8 mouse cellular contexts compared by ENCODE assay signal in genomic region chr1:156558024-156558930, GRCm38 (mm10). TPM values are rescaled to one million over a fixed set of nuclear protein-coding genes. Genes with fewer than 3 reads are reported as not detected.
A peak's percentile ranks its signal among the peaks of the same experiment; 100 is the strongest.
DNase-seq lines count a peak whose midpoint lies in the region; ATAC-seq and TF ChIP-seq lines count a peak whose summit lies in the region.

TSS of gene Abl2 (plus strand) at chr1:156558786.

- DNase-seq in CH12.LX (ENCODE audit: extremely low read depth), result peak; percentile 83
- DNase-seq in c-Kit-positive CD71-positive TER-119-negative erythroid progenitor cells, embryonic 14.5 days (ENCODE audit: low read depth), result peak; percentile 72
- peak; percentile 92 for DNase-seq in heart, postnatal 0 days (ENCODE audit: low spot score)
- DNase-seq in large intestine, adult 2 months (ENCODE audit: low read depth, low spot score), result peak; percentile 52
- DNase-seq in liver, postnatal 0 days, result peak; percentile 91
- peak; percentile 95 for DNase-seq in testis, postnatal 10 days (ENCODE audit: low spot score)

- no peak for TF ChIP-seq RAD21 in CH12.LX (IDR thresholded peaks at IDR 0.05; ENCODE audit: low read depth, low read length)

- in situ Hi-C loops in CH12.LX (cut with MboI; ENCODE audit: low pct_ligation_motif_present, low pct_unique_long_range_greater_than_20kb, low sequenced_read_pairs), result no loop called here

- TF ChIP-seq CTCF in CH12.LX (conservative IDR thresholded peaks at IDR 0.05 in 1 of 2, IDR thresholded peaks at IDR 0.05 in 1 of 2; ENCODE audit: low read depth in 2 of 2, low read length in 2 of 2), result no peak
- TF ChIP-seq CTCF in heart, postnatal 0 days (IDR thresholded peaks at IDR 0.05; ENCODE audit: low read depth), result no peak
- no peak for TF ChIP-seq CTCF in liver, postnatal 0 days (IDR thresholded peaks at IDR 0.05; ENCODE audit: low read depth)

- peak within 1 kb of the TSS; percentile 77 to 96 (median 90) for H3K4me3 ChIP-seq in CH12.LX (replicated peaks in 1 of 3; ENCODE audit: low read depth in 2 of 3, low read length in 2 of 3, poor library complexity in 1 of 3)
- peak within 1 kb of the TSS; percentile 95 for H3K4me3 ChIP-seq in forebrain, embryonic 12.5 days (replicated peaks)
- peak within 1 kb of the TSS; percentile 95 for H3K4me3 ChIP-seq in heart, postnatal 0 days (ENCODE audit: low read depth, low read length)
- H3K4me3 ChIP-seq in liver, postnatal 0 days (ENCODE audit: low read depth, low read length), result peak within 1 kb of the TSS; percentile 98
- peak within 1 kb of the TSS; percentile 88 for H3K4me3 ChIP-seq in neural tube, embryonic 14.5 days (ENCODE audit: low read depth, low read length)

- 8% methylated on average over 60 of the region's 60 CpGs for WGBS in forebrain, embryonic 12.5 days
- 10% methylated on average over 55 of the region's 60 CpGs for WGBS in heart, postnatal 0 days
- WGBS in large intestine, adult 2 months, result 10% methylated on average over 59 of the region's 60 CpGs
- 9% methylated on average over 57 of the region's 60 CpGs for WGBS in liver, postnatal 0 days (ENCODE audit: insufficient replicate concordance)
- 11% methylated on average over 46 of the region's 60 CpGs for WGBS in neural tube, embryonic 14.5 days

- peak; percentile 90 for TF ChIP-seq POLR2A in CH12.LX (IDR thresholded peaks at IDR 0.05; ENCODE audit: low read depth, low read length)

- no peaks in the 10 kb centered on the region for H3K9me3 ChIP-seq in CH12.LX (replicated peaks; ENCODE audit: low read length)
- H3K9me3 ChIP-seq in forebrain, embryonic 12.5 days, result no peaks in the 10 kb centered on the region
- no peaks in the 10 kb centered on the region for H3K9me3 ChIP-seq in heart, postnatal 0 days (replicated peaks; ENCODE audit: control insufficient read depth, low read length)
- no peaks in the 10 kb centered on the region for H3K9me3 ChIP-seq in liver, postnatal 0 days (ENCODE audit: low read length)
- no peaks in the 10 kb centered on the region for H3K9me3 ChIP-seq in neural tube, embryonic 14.5 days (ENCODE audit: control insufficient read depth, low read length)

- no peaks in the 10 kb centered on the region for H3K27me3 ChIP-seq in CH12.LX (replicated peaks)
- peaks cover 3% of the 10 kb centered on the region; the same call in 1 of the 2 replicates for H3K27me3 ChIP-seq in forebrain, embryonic 12.5 days
- no peaks in the 10 kb centered on the region for H3K27me3 ChIP-seq in heart, postnatal 0 days (ENCODE audit: control insufficient read depth, insufficient read depth, low read length)
- no peaks in the 10 kb centered on the region for H3K27me3 ChIP-seq in liver, postnatal 0 days (ENCODE audit: insufficient read depth, low read length)
- H3K27me3 ChIP-seq in neural tube, embryonic 14.5 days (ENCODE audit: control insufficient read depth, insufficient read depth, low read length), result no peaks in the 10 kb centered on the region

- dilution Hi-C loops in CH12.LX (cut with MboI; ENCODE audit: extremely low pct_ligation_motif_present, extremely low pct_unique_long_range_greater_than_20kb, low sequenced_read_pairs), result no loop called here

- peak within 1 kb of the TSS; percentile 95 for H3K9ac ChIP-seq in CH12.LX (ENCODE audit: insufficient read depth, low read depth)
- H3K9ac ChIP-seq in forebrain, embryonic 12.5 days, result peak within 1 kb of the TSS; percentile 97
- H3K9ac ChIP-seq in heart, postnatal 0 days (replicated peaks; ENCODE audit: low read depth, low read length), result peak within 1 kb of the TSS; percentile 98
- peak within 1 kb of the TSS; percentile 97 for H3K9ac ChIP-seq in liver, postnatal 0 days (replicated peaks)
- H3K9ac ChIP-seq in neural tube, embryonic 14.5 days (replicated peaks; ENCODE audit: low read depth, low read length), result peak within 1 kb of the TSS; percentile 97

- no peak for TF ChIP-seq EP300 in CH12.LX (IDR thresholded peaks at IDR 0.05; ENCODE audit: low read length)
- TF ChIP-seq EP300 in heart, postnatal 0 days (IDR thresholded peaks at IDR 0.05; ENCODE audit: low read depth), result no peak; the same call in 1 of the 2 replicates
- TF ChIP-seq EP300 in liver, postnatal 0 days (IDR thresholded peaks at IDR 0.05; ENCODE audit: low read depth), result no peak

- peaks cover 0 to 8% of the 10 kb centered on the region in 2 experiments for H3K36me3 ChIP-seq in CH12.LX (replicated peaks in 1 of 2; ENCODE audit: control insufficient read depth in 1 of 2, insufficient read depth in 1 of 2, low read length in 1 of 2)
- H3K36me3 ChIP-seq in forebrain, embryonic 12.5 days (replicated peaks), result no peaks in the 10 kb centered on the region
- no peaks in the 10 kb centered on the region for H3K36me3 ChIP-seq in heart, postnatal 0 days (replicated peaks; ENCODE audit: control insufficient read depth, insufficient read depth, low read length)
- H3K36me3 ChIP-seq in liver, postnatal 0 days (replicated peaks; ENCODE audit: insufficient read depth, low read length), result no peaks in the 10 kb centered on the region
- no peaks in the 10 kb centered on the region for H3K36me3 ChIP-seq in neural tube, embryonic 14.5 days (ENCODE audit: control insufficient read depth, insufficient read depth, low read length)

- H3K4me2 ChIP-seq in CH12.LX (ENCODE audit: insufficient read depth, low read depth, poor library complexity, severe bottlenecking), result peak within 1 kb of the TSS; percentile 97
- peak within 1 kb of the TSS; percentile 69 for H3K4me2 ChIP-seq in forebrain, embryonic 12.5 days
- peak within 1 kb of the TSS; percentile 91 for H3K4me2 ChIP-seq in heart, postnatal 0 days (ENCODE audit: low read depth, low read length)
- H3K4me2 ChIP-seq in liver, postnatal 0 days (ENCODE audit: low read depth, low read length), result peak within 1 kb of the TSS; percentile 90
- H3K4me2 ChIP-seq in neural tube, embryonic 14.5 days (ENCODE audit: low read depth, low read length), result peak within 1 kb of the TSS; percentile 53

- no peak within 1 kb of the TSS for H3K27ac ChIP-seq in CH12.LX (ENCODE audit: insufficient read depth, low read depth)
- peak within 1 kb of the TSS; percentile 93 for H3K27ac ChIP-seq in forebrain, embryonic 12.5 days
- peak within 1 kb of the TSS; percentile 93 for H3K27ac ChIP-seq in heart, postnatal 0 days (ENCODE audit: low read depth)
- H3K27ac ChIP-seq in liver, postnatal 0 days (ENCODE audit: low read depth), result peak within 1 kb of the TSS; percentile 88
- peak within 1 kb of the TSS; percentile 97 for H3K27ac ChIP-seq in neural tube, embryonic 14.5 days (ENCODE audit: low read depth, low read length)

- peaks cover 0 to 18% of the 10 kb centered on the region in 2 experiments; a peak in 2 of 4 replicates for H3K4me1 ChIP-seq in CH12.LX (ENCODE audit: control insufficient read depth in 1 of 2, insufficient read depth in 2 of 2)
- peaks cover 8% of the 10 kb centered on the region for H3K4me1 ChIP-seq in forebrain, embryonic 12.5 days
- peaks cover 6% of the 10 kb centered on the region; the same call in 1 of the 2 replicates for H3K4me1 ChIP-seq in heart, postnatal 0 days (ENCODE audit: control insufficient read depth, insufficient read depth)
- H3K4me1 ChIP-seq in liver, postnatal 0 days (ENCODE audit: insufficient read depth), result peaks cover 10% of the 10 kb centered on the region; the same call in 1 of the 2 replicates
- H3K4me1 ChIP-seq in neural tube, embryonic 14.5 days (ENCODE audit: control insufficient read depth, insufficient read depth, low read length), result peaks cover 4% of the 10 kb centered on the region; the same call in 1 of the 2 replicates

- peak; percentile 97 for ATAC-seq in forebrain, embryonic 12.5 days (ENCODE audit: low FRiP score)
- peak; percentile 98 for ATAC-seq in heart, postnatal 0 days (ENCODE audit: insufficient read depth, low read depth)
- peak; percentile 98 for ATAC-seq in liver, postnatal 0 days
- ATAC-seq in neural tube, embryonic 14.5 days (ENCODE audit: low read depth), result peak; percentile 97

- peaks cover 28% of the 10 kb centered on the region for H3K79me2 ChIP-seq in CH12.LX (replicated peaks; ENCODE audit: control insufficient read depth, extremely low read depth, insufficient read depth, poor library complexity, severe bottlenecking)

TF ChIP-seq in CH12.LX, 34 proteins besides CTCF, POLR2A, EP300 and RAD21:
- TF ChIP-seq MYC (IDR thresholded peaks at IDR 0.05; ENCODE audit: low read depth, low read length) (no peak), MEF2A (IDR thresholded peaks at IDR 0.05; ENCODE audit: borderline replicate concordance, low read depth, low read length) (peak; percentile 36; the same call in 1 of the 2 replicates), ZMIZ1 (IDR thresholded peaks at IDR 0.05; ENCODE audit: low read depth, low read length) (peak; percentile 92), UBTF (IDR thresholded peaks at IDR 0.05; ENCODE audit: low read depth, low read length) (0 out of 2 replicates have a peak, but pooled peaks have one; percentile 63), MAX (IDR thresholded peaks at IDR 0.05; ENCODE audit: low read length) (0 out of 2 replicates have a peak, but pooled peaks have one; percentile 34), NELFE (IDR thresholded peaks at IDR 0.05; ENCODE audit: low read depth, low read length) (peak; percentile 84), E2F4 (IDR thresholded peaks at IDR 0.05; ENCODE audit: insufficient replicate concordance, low read depth, low read length) (no peak), MXI1 (IDR thresholded peaks at IDR 0.05; ENCODE audit: low read depth, low read length) (peak; percentile 45; the same call in 1 of the 2 replicates), BHLHE40 (IDR thresholded peaks at IDR 0.05; ENCODE audit: low read depth, low read length) (no peak), TBP (conservative IDR thresholded peaks at IDR 0.05; ENCODE audit: low read depth, low read length) (0 out of 2 replicates have a peak, but pooled peaks have one; percentile 57), HCFC1 (IDR thresholded peaks at IDR 0.05; ENCODE audit: low read depth, low read length) (peak; percentile 71), ELF1 (IDR thresholded peaks at IDR 0.05; ENCODE audit: low read depth, low read length) (peak; percentile 32), MAZ (IDR thresholded peaks at IDR 0.05; ENCODE audit: low read depth, low read length) (peak; percentile 83; the same call in 1 of the 2 replicates), TCF12 (IDR thresholded peaks at IDR 0.05; ENCODE audit: low read depth, low read length) (peak; percentile 94)

RNA-seq across cellular contexts. Expression of gene Abl2, which starts in this region (rescaled TPM):
- 15.5 and 18.8 TPM in 2 replicates for total RNA-seq in CH12.LX (2012; rRNA removed)
- total RNA-seq in CH12.LX (2014; rRNA removed), result 9.8 and 10.0 TPM in 2 replicates
- polyA plus RNA-seq in CH12.LX (2012; ENCODE audit: insufficient read length, low read depth), result 18.4 and 19.8 TPM in 2 replicates
- 6.6 and 7.2 TPM in 2 replicates for polyA plus RNA-seq in forebrain, embryonic 12.5 days (2016; fragmentation: Nextera tagmentation; extraction: Ambion mirVana)
- total RNA-seq in heart, postnatal 0 days (2014; rRNA removed; ENCODE audit: low replicate concordance), result 11.7 and 12.9 TPM in 2 replicates
- polyA plus RNA-seq in heart, postnatal 0 days (2015; fragmentation: Nextera tagmentation; extraction: Ambion mirVana), result 1.7 and 2.0 TPM in 2 replicates
- 1.9 and 2.4 TPM in 2 replicates for polyA plus RNA-seq in large intestine, adult 2 months (2012; rRNA removed)
- 0.88 and 0.89 TPM in 2 replicates for polyA plus RNA-seq in liver, postnatal 0 days (2015; fragmentation: Nextera tagmentation; extraction: Ambion mirVana)
- polyA plus RNA-seq in neural tube, embryonic 14.5 days (2014; fragmentation: Nextera tagmentation; extraction: Ambion mirVana), result 9.8 and 10.1 TPM in 2 replicates

Comparison
In these comparisons a context has a peak if more than half of its experiments do, and no peak if none do; other contexts are left out.
1. Peak in DNase-seq, ATAC-seq, H3K4me3 ChIP-seq, H3K27ac ChIP-seq, H3K9ac ChIP-seq and H3K4me2 ChIP-seq in liver, postnatal 0 days; RNA of the gene not detected or under 1 TPM.